Mouse (Mus musculus) embryonic fibroblast, embryonic 13.5 days (primary cell): Measurements from ENCODE around the gene Drd1.

Experiments used
- CTCF ChIP-seq: IDR thresholded peaks from 2 replicates; pipeline ENCODE4 v1.5.1; 2011; ENCODE audit warnings: mild to moderate bottlenecking, control low read depth, low read length, moderate library complexity, borderline replicate concordance; ENCODE audit not compliant: insufficient read depth
- POLR2A ChIP-seq: IDR thresholded peaks from 2 replicates; pipeline ENCODE4 v1.6.1; 2011; ENCODE audit warnings: low read depth, mild to moderate bottlenecking, control low read depth, low read length, moderate library complexity

- no peak for TF ChIP-seq CTCF
- TF ChIP-seq POLR2A = no peak
Measured at GRCm38 (mm10) chr13:54067617-54068166, 12.2 kb upstream of the Drd1 start.
